Mouse (Mus musculus) brain, embryonic 14.5 days (tissue): ENCODE measurements around the gene 1700022I11Rik.

Experiments used
- CTCF ChIP-seq: fragments of 200-500 bp; IDR thresholded peaks from 2 replicates; pipeline ENCODE4 v1.5.1; 2012; ENCODE audit warnings: inconsistent platforms, mild to moderate bottlenecking, moderate library complexity, borderline replicate concordance; ENCODE audit not compliant: insufficient read depth, insufficient read length; ENCODE audit errors: extremely low read depth
- POLR2A ChIP-seq: fragments of 200-500 bp; IDR thresholded peaks from 2 replicates; pipeline ENCODE4 v1.6.1; 2012; ENCODE audit warnings: mild to moderate bottlenecking, inconsistent platforms, borderline replicate concordance; ENCODE audit not compliant: poor library complexity, insufficient read depth, insufficient read length, severe bottlenecking; ENCODE audit errors: extremely low read depth

DNA sequence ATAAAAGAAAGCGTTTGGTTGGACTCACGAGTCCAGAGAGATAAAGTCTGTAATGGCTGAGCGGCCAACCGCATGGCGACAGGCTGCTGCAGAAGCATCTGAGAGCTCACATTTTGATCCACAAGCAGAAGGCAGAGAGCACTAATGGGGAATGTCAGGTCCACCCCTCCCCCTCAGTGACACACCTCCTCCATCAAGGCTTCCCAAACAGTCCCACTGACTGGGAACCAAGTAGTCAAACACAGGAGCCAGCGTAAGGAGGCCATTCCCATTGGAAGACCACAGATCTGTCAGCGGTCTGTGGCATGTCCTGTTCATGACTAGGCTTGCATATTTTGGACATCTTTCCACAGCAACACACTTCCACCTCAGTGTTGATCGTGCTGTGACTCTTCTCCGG lies 40.5 kb upstream of the 1700022I11Rik start:
- no peak for TF ChIP-seq CTCF
- no peak for TF ChIP-seq POLR2A
